ENCODE assay signal across 9 mouse cellular contexts in genomic region chr10:81473003-81473451, GRCm38 (mm10). TPM values are rescaled to one million over a fixed set of nuclear protein-coding genes. Genes with fewer than 3 reads are reported as not detected.
DNase-seq lines count a peak whose midpoint lies in the region; ATAC-seq and TF ChIP-seq lines count a peak whose summit lies in the region.
"Had no signal": no experiment of that assay in that cellular context is flagged by ENCODE, and none has a peak within 500 bp of the region (broad histone marks: within the 10 kb centered on the region; RNA-seq: fewer than 3 reads in every experiment).

No protein-coding gene starts in this region.

- no peak for TF ChIP-seq POLR2A in brain, embryonic 14.5 days (IDR thresholded peaks at IDR 0.05; ENCODE audit: borderline replicate concordance, extremely low read depth, insufficient read depth, insufficient read length, poor library complexity, severe bottlenecking)

- no peaks in the 10 kb centered on the region for H3K4me1 ChIP-seq in embryonic facial prominence, embryonic 14.5 days (ENCODE audit: control insufficient read depth, insufficient read depth, low read length)
- H3K4me1 ChIP-seq in midbrain, embryonic 16.5 days (ENCODE audit: control insufficient read depth, insufficient read depth, low read length), result peaks cover 44% of the 10 kb centered on the region
- no peaks in the 10 kb centered on the region; the same call in 1 of the 2 replicates for H3K4me1 ChIP-seq in intestine, embryonic 15.5 days (replicated peaks)
- H3K4me1 ChIP-seq in kidney, embryonic 14.5 days (ENCODE audit: control insufficient read depth, insufficient read depth, low read length), result no peaks in the 10 kb centered on the region

- no peak overlapping the region for H3K27ac ChIP-seq in embryonic facial prominence, embryonic 14.5 days (replicated peaks; ENCODE audit: low read depth, low read length)
- H3K27ac ChIP-seq in midbrain, embryonic 16.5 days (ENCODE audit: low read length), result peak overlapping the region; percentile 97
- no peak overlapping the region for H3K27ac ChIP-seq in intestine, embryonic 15.5 days
- no peak overlapping the region for H3K27ac ChIP-seq in kidney, embryonic 14.5 days (ENCODE audit: low read depth, low read length)
- H3K27ac ChIP-seq: liver, embryonic 13.5 days had no signal

- peak; percentile 50; the same call in 1 of the 2 replicates for ATAC-seq in embryonic facial prominence, embryonic 14.5 days (ENCODE audit: low read depth)
- ATAC-seq in midbrain, embryonic 16.5 days, result peak; percentile 83
- ATAC-seq in intestine, embryonic 15.5 days, result no peak
- ATAC-seq in kidney, embryonic 14.5 days (ENCODE audit: low FRiP score, low TSS enrichment), result no peak

- 0 out of 2 replicates have a peak overlapping the region, but pooled peaks have one; percentile 8 for H3K4me3 ChIP-seq in embryonic facial prominence, embryonic 14.5 days (ENCODE audit: low read depth, low read length)
- H3K4me3 ChIP-seq in midbrain, embryonic 16.5 days (ENCODE audit: low read depth, low read length), result peak overlapping the region; percentile 47
- H3K4me3 ChIP-seq in intestine, embryonic 15.5 days (replicated peaks), result no peak overlapping the region
- H3K4me3 ChIP-seq in kidney, embryonic 14.5 days (ENCODE audit: low read length), result no peak overlapping the region; the same call in 1 of the 2 replicates
- H3K4me3 ChIP-seq: liver, embryonic 13.5 days had no signal

- peak overlapping the region; percentile 26; the same call in 1 of the 2 replicates for H3K4me2 ChIP-seq in embryonic facial prominence, embryonic 14.5 days (ENCODE audit: low read depth, low read length)
- peak overlapping the region; percentile 86 for H3K4me2 ChIP-seq in midbrain, embryonic 16.5 days (ENCODE audit: low read length)
- no peak overlapping the region for H3K4me2 ChIP-seq in intestine, embryonic 15.5 days (replicated peaks)
- no peak overlapping the region for H3K4me2 ChIP-seq in kidney, embryonic 14.5 days (replicated peaks; ENCODE audit: low read depth, low read length)
- H3K4me2 ChIP-seq: liver, embryonic 13.5 days had no signal

- WGBS in embryonic facial prominence, embryonic 14.5 days, result under 1% methylated on average over 16 of the region's 22 CpGs
- 2% methylated on average over 20 of the region's 22 CpGs for WGBS in midbrain, embryonic 16.5 days
- 4% methylated on average over 22 of the region's 22 CpGs for WGBS in intestine, embryonic 15.5 days
- WGBS in kidney, embryonic 14.5 days, result 1% methylated on average over 22 of the region's 22 CpGs

- no peak for TF ChIP-seq CTCF in brain, embryonic 14.5 days (IDR thresholded peaks at IDR 0.05; ENCODE audit: borderline replicate concordance, extremely low read depth, insufficient read depth, insufficient read length)

- DNase-seq in brain, embryonic 14.5 days (ENCODE audit: low read depth), result peak; percentile 98
- DNase-seq in embryonic facial prominence, embryonic 14.5 days (ENCODE audit: low spot score), result peak; percentile 70
- DNase-seq in layer of hippocampus, adult 18-20 months (ENCODE audit: low spot score in 2 of 2), result peak; percentile 89 to 96
- peak; percentile 72 for DNase-seq in thymus, postnatal 4 days
- DNase-seq in heart, adult 8-10 months (ENCODE audit: low spot score), result no peak
- DNase-seq: liver, embryonic 13.5 days had no signal

- no peak overlapping the region for H3K9ac ChIP-seq in embryonic facial prominence, embryonic 14.5 days (ENCODE audit: low read depth, low read length)
- H3K9ac ChIP-seq in midbrain, embryonic 16.5 days (ENCODE audit: low read depth, low read length), result peak overlapping the region; percentile 74
- H3K9ac ChIP-seq in intestine, embryonic 15.5 days, result no peak overlapping the region
- H3K9ac ChIP-seq in kidney, embryonic 14.5 days (ENCODE audit: low read depth, low read length), result no peak overlapping the region
- H3K9ac ChIP-seq: liver, embryonic 13.5 days had no signal

- no peaks in the 10 kb centered on the region for H3K36me3 ChIP-seq in embryonic facial prominence, embryonic 14.5 days (ENCODE audit: control insufficient read depth, insufficient read depth, low read length)
- peaks cover 15% of the 10 kb centered on the region for H3K36me3 ChIP-seq in midbrain, embryonic 16.5 days (ENCODE audit: control insufficient read depth, insufficient read depth, low read length)
- H3K36me3 ChIP-seq in intestine, embryonic 15.5 days, result no peaks in the 10 kb centered on the region
- H3K36me3 ChIP-seq in kidney, embryonic 14.5 days (ENCODE audit: control insufficient read depth, insufficient read depth, low read length), result no peaks in the 10 kb centered on the region
- H3K36me3 ChIP-seq: liver, embryonic 13.5 days had no signal

- peaks cover 39% of the 10 kb centered on the region for H3K27me3 ChIP-seq in embryonic facial prominence, embryonic 14.5 days (replicated peaks; ENCODE audit: control insufficient read depth, insufficient read depth, low read length)
- no peaks in the 10 kb centered on the region for H3K27me3 ChIP-seq in midbrain, embryonic 16.5 days (ENCODE audit: control insufficient read depth, insufficient read depth, low read depth, low read length)
- peaks cover 59% of the 10 kb centered on the region for H3K27me3 ChIP-seq in intestine, embryonic 15.5 days (replicated peaks)
- H3K27me3 ChIP-seq in kidney, embryonic 14.5 days (ENCODE audit: control insufficient read depth, insufficient read depth, low read length), result peaks cover 65% of the 10 kb centered on the region

- H3K9me3 ChIP-seq in embryonic facial prominence, embryonic 14.5 days (ENCODE audit: control insufficient read depth, low read length), result no peaks in the 10 kb centered on the region
- H3K9me3 ChIP-seq in midbrain, embryonic 16.5 days (replicated peaks; ENCODE audit: control insufficient read depth, low read length, poor library complexity, severe bottlenecking), result no peaks in the 10 kb centered on the region
- no peaks in the 10 kb centered on the region for H3K9me3 ChIP-seq in intestine, embryonic 15.5 days
- H3K9me3 ChIP-seq in kidney, embryonic 14.5 days (ENCODE audit: control insufficient read depth, low read length), result no peaks in the 10 kb centered on the region
- H3K9me3 ChIP-seq: liver, embryonic 13.5 days had no signal

RNA-seq across cellular contexts. Expression of gene Celf5, which starts 9.5 kb away (rescaled TPM):
- 396 and 427 TPM in 2 replicates for polyA plus RNA-seq in brain, embryonic 14.5 days (2012; rRNA removed)
- polyA plus RNA-seq in embryonic facial prominence, embryonic 14.5 days (2014; fragmentation: Nextera tagmentation; extraction: Ambion mirVana), result 1.4 and 1.9 TPM in 2 replicates
- total RNA-seq in layer of hippocampus, adult 18-20 months (2021), result 100 to 1,000 TPM; 268 TPM
- 88.3 and 103 TPM in 2 replicates for polyA plus RNA-seq in midbrain, embryonic 16.5 days (2015; fragmentation: Nextera tagmentation; extraction: Ambion mirVana)
- under 1 TPM in 2 of 4 experiments, not detected in 2; 0.12 to 0.29 TPM for total RNA-seq in heart, adult 8-10 months (2022)
- 1.7 TPM in 2 replicates for polyA plus RNA-seq in intestine, embryonic 15.5 days (2015; fragmentation: Nextera tagmentation; extraction: Ambion mirVana)
- polyA plus RNA-seq in kidney, embryonic 14.5 days (2014; fragmentation: Nextera tagmentation; extraction: Ambion mirVana), result 0.28 and 0.36 TPM in 2 replicates

RNA-seq across cellular contexts. Expression of gene Nfic, which starts 17.6 kb away (rescaled TPM):
- polyA plus RNA-seq in brain, embryonic 14.5 days (2012; rRNA removed), result 9.2 and 16.7 TPM in 2 replicates
- 100.0 and 103 TPM in 2 replicates for polyA plus RNA-seq in embryonic facial prominence, embryonic 14.5 days (2014; fragmentation: Nextera tagmentation; extraction: Ambion mirVana)
- 10 to 100 TPM; 54.2 to 54.7 TPM for total RNA-seq in layer of hippocampus, adult 18-20 months (2021)
- polyA plus RNA-seq in midbrain, embryonic 16.5 days (2015; fragmentation: Nextera tagmentation; extraction: Ambion mirVana), result 15.4 and 17.2 TPM in 2 replicates
- total RNA-seq in heart, adult 8-10 months (2022), result 100 to 1,000 TPM; 100 to 132 (median 108) TPM
- 52.8 and 56.0 TPM in 2 replicates for polyA plus RNA-seq in intestine, embryonic 15.5 days (2015; fragmentation: Nextera tagmentation; extraction: Ambion mirVana)
- polyA plus RNA-seq in kidney, embryonic 14.5 days (2014; fragmentation: Nextera tagmentation; extraction: Ambion mirVana), result 47.3 and 59.0 TPM in 2 replicates

RNA-seq across cellular contexts. Expression of gene Ncln, which starts 23.2 kb away (rescaled TPM):
- polyA plus RNA-seq in brain, embryonic 14.5 days (2012; rRNA removed), result 152 and 206 TPM in 2 replicates
- 64.7 and 82.4 TPM in 2 replicates for polyA plus RNA-seq in embryonic facial prominence, embryonic 14.5 days (2014; fragmentation: Nextera tagmentation; extraction: Ambion mirVana)
- 10 to 100 TPM; 77.5 to 87.4 TPM for total RNA-seq in layer of hippocampus, adult 18-20 months (2021)
- polyA plus RNA-seq in midbrain, embryonic 16.5 days (2015; fragmentation: Nextera tagmentation; extraction: Ambion mirVana), result 61.1 and 61.3 TPM in 2 replicates
- 10 to 100 TPM; 48.7 to 72.7 (median 66.7) TPM for total RNA-seq in heart, adult 8-10 months (2022)
- polyA plus RNA-seq in intestine, embryonic 15.5 days (2015; fragmentation: Nextera tagmentation; extraction: Ambion mirVana), result 98.5 and 118 TPM in 2 replicates
- 59.1 and 76.6 TPM in 2 replicates for polyA plus RNA-seq in kidney, embryonic 14.5 days (2014; fragmentation: Nextera tagmentation; extraction: Ambion mirVana)

RNA-seq across cellular contexts. Expression of gene S1pr4, which starts 26.9 kb away (rescaled TPM):
- polyA plus RNA-seq in brain, embryonic 14.5 days (2012; rRNA removed), result 0.54 and 0.59 TPM in 2 replicates
- 0.65 and 0.73 TPM in 2 replicates for polyA plus RNA-seq in embryonic facial prominence, embryonic 14.5 days (2014; fragmentation: Nextera tagmentation; extraction: Ambion mirVana)
- total RNA-seq in layer of hippocampus, adult 18-20 months (2021), result under 1 TPM; 0.53 to 0.94 TPM
- polyA plus RNA-seq in midbrain, embryonic 16.5 days (2015; fragmentation: Nextera tagmentation; extraction: Ambion mirVana), result 0.44 and 0.58 TPM in 2 replicates
- 1 to 10 TPM in 2 of 4 experiments, under 1 TPM in 2; 0.88 to 1.4 (median 1.0) TPM for total RNA-seq in heart, adult 8-10 months (2022)
- 1.0 and 1.1 TPM in 2 replicates for polyA plus RNA-seq in intestine, embryonic 15.5 days (2015; fragmentation: Nextera tagmentation; extraction: Ambion mirVana)
- 0.41 and 0.54 TPM in 2 replicates for polyA plus RNA-seq in kidney, embryonic 14.5 days (2014; fragmentation: Nextera tagmentation; extraction: Ambion mirVana)

RNA-seq across cellular contexts. Expression of gene Gna15, which starts 51.0 kb away (rescaled TPM):
- 0.95 and 1.1 TPM in 2 replicates for polyA plus RNA-seq in brain, embryonic 14.5 days (2012; rRNA removed)
- 3.1 and 4.5 TPM in 2 replicates for polyA plus RNA-seq in embryonic facial prominence, embryonic 14.5 days (2014; fragmentation: Nextera tagmentation; extraction: Ambion mirVana)
- 1 to 10 TPM; 3.9 to 4.4 TPM for total RNA-seq in layer of hippocampus, adult 18-20 months (2021)
- polyA plus RNA-seq in midbrain, embryonic 16.5 days (2015; fragmentation: Nextera tagmentation; extraction: Ambion mirVana), result 0.80 and 0.87 TPM in 2 replicates
- under 1 TPM; 0.37 to 0.78 (median 0.54) TPM for total RNA-seq in heart, adult 8-10 months (2022)
- 0.92 and 0.97 TPM in 2 replicates for polyA plus RNA-seq in intestine, embryonic 15.5 days (2015; fragmentation: Nextera tagmentation; extraction: Ambion mirVana)
- polyA plus RNA-seq in kidney, embryonic 14.5 days (2014; fragmentation: Nextera tagmentation; extraction: Ambion mirVana), result 0.23 and 0.60 TPM in 2 replicates

Comparison
In these comparisons a context has a peak if more than half of its experiments do, and no peak if none do; other contexts are left out.
1. ATAC-seq: peak in embryonic facial prominence, embryonic 14.5 days (single experiment) and midbrain, embryonic 16.5 days (single experiment); none in intestine, embryonic 15.5 days (single experiment) and kidney, embryonic 14.5 days (single experiment).
2. H3K4me2 ChIP-seq: peak in embryonic facial prominence, embryonic 14.5 days (single experiment) and midbrain, embryonic 16.5 days (single experiment); none in intestine, embryonic 15.5 days (single experiment) and kidney, embryonic 14.5 days (single experiment).
3. H3K4me3 ChIP-seq: peak in embryonic facial prominence, embryonic 14.5 days (single experiment) and midbrain, embryonic 16.5 days (single experiment); none in intestine, embryonic 15.5 days (single experiment) and kidney, embryonic 14.5 days (single experiment).
4. RNA of gene Celf5, which starts 9.5 kb away (polyA plus RNA-seq): 396 to 427 TPM in brain, embryonic 14.5 days and 88.3 to 103 TPM in midbrain, embryonic 16.5 days; 1.4 to 1.9 TPM in embryonic facial prominence, embryonic 14.5 days, 1.7 TPM in intestine, embryonic 15.5 days and 0.28 to 0.36 TPM in kidney, embryonic 14.5 days; every median in the first group is over 10 times any median in the second.